Mouse (Mus musculus): Measurements from ENCODE around the gene Grid2.

Gene Grid2

DNA sequence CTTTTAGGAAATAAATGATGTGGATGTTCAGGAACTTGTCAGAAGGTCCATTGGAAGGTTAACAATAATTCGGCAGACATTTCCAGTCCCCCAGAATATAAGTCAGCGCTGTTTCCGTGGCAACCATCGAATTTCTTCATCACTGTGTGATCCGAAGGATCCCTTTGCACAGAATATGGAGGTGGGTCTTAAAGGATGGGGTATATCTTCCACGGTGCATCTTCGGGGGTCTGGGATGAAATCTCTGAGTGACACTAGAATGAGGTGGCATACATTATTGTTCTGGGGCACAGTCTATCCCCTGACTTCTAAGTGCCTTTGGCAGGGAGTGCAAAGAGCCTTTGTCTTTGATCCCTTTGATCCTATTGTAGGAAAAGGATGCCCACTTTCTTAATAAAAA is 808.2 kb downstream of the Grid2 start:
- DNase-seq (ENCODE audit: low spot score in 2 of 2) = no peak

DNA sequence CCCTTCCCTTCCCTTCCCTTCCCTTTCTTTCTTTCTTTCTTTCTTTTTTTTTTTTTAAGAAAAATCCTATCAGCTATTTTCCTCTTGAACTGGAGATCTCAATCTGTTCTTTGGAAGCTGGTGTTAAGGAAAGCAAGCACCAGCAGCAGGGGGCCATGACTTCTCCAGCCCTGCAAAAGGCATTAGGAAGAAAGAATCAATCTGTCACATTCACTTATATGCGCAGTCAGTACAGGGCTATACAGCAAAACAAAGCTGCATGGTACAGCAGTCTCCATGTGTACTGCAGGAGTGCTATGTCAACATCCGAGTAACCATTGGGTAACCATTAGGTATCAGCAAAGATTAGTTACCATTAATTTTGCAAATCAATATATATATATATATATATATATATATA is 809.0 kb downstream of the Grid2 start:
- DNase-seq (ENCODE audit: low spot score in 2 of 2) = no peak

DNA sequence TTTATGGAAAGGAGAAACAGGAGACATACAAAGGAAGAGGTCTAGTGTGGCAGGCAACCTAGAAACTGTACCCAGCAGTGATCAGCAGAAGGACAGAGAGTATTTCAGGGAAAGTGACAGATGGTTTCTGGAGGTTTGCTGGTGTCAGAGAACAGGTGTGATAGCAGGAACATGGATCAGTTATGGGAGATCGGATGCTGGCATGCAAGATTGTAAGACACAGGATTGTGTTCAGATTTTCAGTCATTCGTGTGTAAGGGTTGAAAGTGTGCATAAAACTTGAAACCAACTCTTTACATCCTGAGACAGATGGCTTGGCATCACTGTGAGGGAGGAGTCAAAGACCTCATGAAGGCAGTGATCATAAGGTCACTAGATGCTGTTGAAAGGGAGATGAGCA is 817.7 kb downstream of the Grid2 start:
- DNase-seq (ENCODE audit: low spot score in 2 of 2) = no peak

- DNase-seq (ENCODE audit: low spot score in 2 of 2) = no peak
Observed at GRCm38 (mm10) chr6:64077911-64078310, 822.2 kb downstream of the Grid2 start.

DNA sequence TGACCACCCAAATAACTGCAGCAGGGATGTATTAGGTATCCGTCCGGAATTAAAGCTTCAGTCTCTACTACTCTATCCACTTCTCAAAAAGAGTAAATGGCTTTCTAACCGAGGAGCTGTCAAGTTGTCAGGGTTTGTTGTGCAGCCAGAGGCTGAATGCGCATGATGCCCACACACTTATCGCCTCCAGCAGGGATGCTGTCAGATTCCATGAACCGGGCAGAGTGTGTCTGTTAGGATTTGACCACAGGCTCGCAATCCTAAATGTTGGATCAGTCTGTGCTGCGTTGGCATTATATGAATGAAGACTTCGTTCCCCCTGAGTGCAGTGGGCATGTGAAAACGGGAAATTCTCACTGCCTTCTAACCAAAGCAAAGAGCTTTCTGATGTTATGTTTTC is 843.0 kb downstream of the Grid2 start:
- no peak for DNase-seq (ENCODE audit: low spot score in 2 of 2)

GRCm38 (mm10) chr6:64114594-64114993 is 858.9 kb downstream of the Grid2 start:
- DNase-seq (ENCODE audit: low spot score in 2 of 2) = no peak

DNA sequence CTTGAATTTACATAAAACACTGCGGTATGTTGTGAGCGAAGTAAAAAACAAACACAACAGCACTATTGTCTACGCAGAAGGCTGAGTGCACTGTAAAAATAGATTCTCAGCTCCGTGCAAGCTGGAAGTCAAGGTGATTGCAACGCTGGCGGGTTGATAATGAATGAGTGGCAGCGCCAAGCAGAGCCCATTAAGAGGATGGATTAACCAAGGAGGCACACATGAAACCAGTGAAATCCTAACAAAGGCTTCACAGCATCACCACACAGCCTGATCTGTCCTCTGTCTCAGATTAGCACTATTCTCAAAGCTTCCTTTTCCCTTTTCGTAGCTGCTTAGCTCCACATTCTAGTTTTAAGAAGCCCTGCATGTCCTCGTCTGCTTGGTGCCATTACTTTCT is 880.6 kb downstream of the Grid2 start:
- no peak for DNase-seq (ENCODE audit: low spot score in 2 of 2)

DNA sequence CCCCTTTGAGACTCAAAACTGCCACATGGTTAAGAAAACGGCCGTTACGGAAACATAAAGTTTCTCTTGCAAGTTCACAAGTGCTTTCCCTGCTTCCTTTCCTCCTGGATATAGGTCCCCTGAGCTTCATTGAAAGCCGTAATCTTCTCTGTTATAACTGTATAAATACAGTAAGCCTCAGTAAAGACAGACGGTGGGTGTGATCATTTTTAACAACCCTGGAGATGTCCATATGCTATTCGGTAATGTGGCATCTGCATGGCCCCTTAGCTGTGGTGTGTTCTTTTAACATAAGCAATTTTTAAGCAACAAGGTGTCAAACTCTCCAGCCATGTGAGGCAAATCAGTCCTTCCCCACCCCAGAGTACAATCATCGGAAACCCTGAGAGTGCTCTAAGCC is 892.9 kb downstream of the Grid2 start:
- DNase-seq (ENCODE audit: low spot score in 2 of 2) = no peak

- DNase-seq (ENCODE audit: low spot score in 2 of 2) = no peak
Observed at GRCm38 (mm10) chr6:64174995-64175612, 919.4 kb downstream of the Grid2 start.

DNA sequence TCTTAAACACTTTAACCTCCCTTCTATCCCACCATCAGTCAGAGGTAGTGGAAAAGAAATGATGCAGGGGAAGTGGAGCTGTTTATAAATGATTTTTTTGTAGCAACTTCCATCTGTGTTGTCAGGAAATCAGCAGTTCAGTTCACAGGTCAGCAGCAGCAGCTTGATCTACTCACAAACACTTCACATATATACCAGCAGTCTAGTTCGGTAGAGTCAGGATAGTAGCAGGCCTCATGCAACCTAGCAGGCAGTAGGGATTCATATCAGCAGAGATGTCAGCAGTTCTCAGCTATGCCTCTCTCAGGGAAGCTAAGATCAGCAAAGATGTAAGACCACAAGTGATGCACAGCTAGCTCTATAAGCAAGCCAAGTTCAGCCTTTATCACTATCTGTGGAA is 938.0 kb downstream of the Grid2 start:
- no peak for DNase-seq (ENCODE audit: low spot score in 2 of 2)

DNA sequence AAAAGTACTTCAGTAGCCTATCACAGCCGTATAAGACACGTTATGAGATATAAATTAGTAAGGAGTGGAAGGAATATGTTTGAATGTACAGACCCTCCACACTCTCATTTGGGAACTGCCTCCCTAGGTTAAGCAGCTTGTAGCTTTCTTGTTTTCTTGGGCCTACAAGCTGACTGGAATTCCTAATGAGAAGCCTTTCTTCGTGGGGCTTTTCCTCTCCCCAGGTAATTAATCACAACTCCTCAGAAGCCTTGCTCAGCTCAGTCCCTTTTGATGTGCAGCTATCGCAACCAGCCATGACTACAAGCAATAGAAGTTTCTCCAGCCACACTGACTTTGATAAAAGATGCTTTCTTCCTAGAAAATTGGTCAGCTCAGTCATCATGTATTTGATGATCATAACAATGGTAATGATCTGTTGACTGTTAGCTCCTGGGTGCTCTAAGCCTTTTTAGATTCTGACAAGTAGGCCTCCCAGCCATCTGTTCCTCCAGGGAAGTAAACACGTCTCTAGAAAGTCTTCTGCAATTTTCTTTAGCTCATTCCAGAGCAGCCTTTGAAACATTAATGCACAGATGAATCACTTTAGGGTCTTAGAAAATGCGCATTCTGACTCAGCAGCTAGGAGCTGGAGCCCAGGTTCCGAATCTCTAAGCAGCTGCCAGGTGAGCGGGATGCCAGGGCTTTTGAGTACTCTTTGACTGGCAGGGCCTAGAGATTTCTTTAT is 946.9 kb downstream of the Grid2 start:
- DNase-seq (ENCODE audit: low spot score in 2 of 2) = no peak

- DNase-seq (ENCODE audit: low spot score in 2 of 2) = no peak
Observed at GRCm38 (mm10) chr6:64236351-64236750, 980.7 kb downstream of the Grid2 start.

GRCm38 (mm10) chr6:64240526-64240925 is 984.9 kb downstream of the Grid2 start:
- no peak for DNase-seq (ENCODE audit: low spot score in 2 of 2)

DNA sequence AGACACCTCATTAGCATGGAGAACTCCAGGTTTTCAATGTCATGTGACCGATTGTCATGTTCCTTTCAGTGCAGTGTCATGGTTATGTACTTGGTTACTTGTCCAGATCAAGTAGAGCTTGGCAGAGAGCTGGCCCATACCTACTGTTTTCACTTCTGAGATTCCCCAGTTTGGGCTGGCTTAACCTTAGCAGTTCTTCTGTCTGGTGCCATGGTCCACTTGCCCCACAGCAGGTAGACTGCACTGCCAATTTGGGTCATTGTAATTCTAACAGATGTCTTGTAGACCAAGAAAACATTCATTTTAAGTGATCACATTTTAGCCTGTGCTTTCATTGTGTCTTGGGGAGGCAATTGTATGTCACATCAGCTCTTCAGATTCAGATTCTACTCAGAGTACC is 990.3 kb downstream of the Grid2 start:
- no peak for DNase-seq (ENCODE audit: low spot score in 2 of 2)

DNA sequence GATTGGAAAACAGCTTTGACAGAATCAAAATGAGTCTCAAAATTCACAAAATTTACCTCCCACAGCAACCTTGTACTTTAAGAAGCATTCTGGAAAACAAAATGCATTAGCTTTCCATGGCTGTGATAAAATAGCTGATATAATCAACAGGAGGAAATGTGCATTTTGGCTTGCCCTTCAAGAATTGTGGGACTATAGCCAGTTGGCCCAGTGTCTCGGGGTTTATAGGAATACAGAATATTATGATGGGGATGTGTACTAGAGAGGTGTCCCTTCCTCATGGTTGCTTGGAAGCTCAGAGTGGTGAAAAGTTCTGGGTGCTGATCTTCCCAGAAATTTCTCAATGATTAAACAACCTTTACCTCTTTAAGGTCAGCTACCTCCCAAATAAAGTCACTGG is 995.4 kb downstream of the Grid2 start:
- no peak for DNase-seq (ENCODE audit: low spot score in 2 of 2)

- no peak for DNase-seq (ENCODE audit: low spot score in 2 of 2)
Observed at GRCm38 (mm10) chr6:64263517-64263916, 1007.8 kb downstream of the Grid2 start.

GRCm38 (mm10) chr6:64264224-64264623 is 1008.5 kb downstream of the Grid2 start:
- DNase-seq (ENCODE audit: low spot score in 2 of 2) = no peak

- no peak for DNase-seq (ENCODE audit: low spot score in 2 of 2)
Observed at GRCm38 (mm10) chr6:64274319-64275114, 1018.8 kb downstream of the Grid2 start.

DNA sequence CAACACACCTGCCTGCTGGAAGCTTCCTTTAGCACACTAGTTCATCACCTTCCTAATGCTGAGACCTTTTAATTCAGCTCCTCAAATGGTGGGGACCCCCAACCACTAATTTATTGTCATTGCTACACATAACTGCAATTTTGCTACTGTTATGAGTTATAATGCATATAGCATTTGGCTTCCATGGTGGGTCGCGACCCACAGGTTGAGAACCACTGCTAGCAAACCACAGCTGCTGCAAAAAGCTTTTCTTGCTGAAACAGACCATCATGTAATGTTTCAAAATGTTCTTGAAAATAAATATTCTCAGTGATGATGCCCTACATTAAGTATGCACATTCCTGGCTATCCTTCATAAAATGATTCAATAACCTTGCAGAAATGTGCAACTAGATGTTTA is 1024.3 kb downstream of the Grid2 start:
- no peak for DNase-seq (ENCODE audit: low spot score in 2 of 2)

GRCm38 (mm10) chr6:64293761-64294160 is 1038.1 kb downstream of the Grid2 start:
- DNase-seq (ENCODE audit: low spot score in 2 of 2) = no peak

GRCm38 (mm10) chr6:64297633-64298032 is 1042.0 kb downstream of the Grid2 start:
- DNase-seq (ENCODE audit: low spot score in 2 of 2) = no peak

GRCm38 (mm10) chr6:64304709-64305476 is 1049.2 kb downstream of the Grid2 start:
- DNase-seq (ENCODE audit: low spot score in 2 of 2) = no peak

Measured in spleen, postnatal 36 days (tissue).